12 mouse cellular contexts compared by ENCODE assay signal in genomic region chr1:170502491-170503276, GRCm38 (mm10).
DNase-seq lines count a peak whose midpoint lies in the region; ATAC-seq and TF ChIP-seq lines count a peak whose summit lies in the region.
"Had no signal": no experiment of that assay in that cellular context is flagged by ENCODE, and none has a peak within 500 bp of the region (broad histone marks: within the 10 kb centered on the region; RNA-seq: fewer than 3 reads in every experiment).

No protein-coding gene starts in this region.

- no peak for TF ChIP-seq CTCF in midbrain, postnatal 0 days (IDR thresholded peaks at IDR 0.05)

- 22% methylated on average over 11 of the region's 11 CpGs for WGBS in heart, embryonic 12.5 days
- 40% methylated on average over 11 of the region's 11 CpGs for WGBS in midbrain, embryonic 10.5 days
- 31% methylated on average over 11 of the region's 11 CpGs for WGBS in midbrain, postnatal 0 days
- WGBS in hindbrain, embryonic 11.5 days: 32% methylated on average over 11 of the region's 11 CpGs
- WGBS in neural tube, embryonic 13.5 days: 23% methylated on average over 11 of the region's 11 CpGs

- peaks cover 81% of the 10 kb centered on the region for H3K4me1 ChIP-seq in heart, embryonic 12.5 days (replicated peaks)
- peaks cover 39% of the 10 kb centered on the region for H3K4me1 ChIP-seq in midbrain, embryonic 10.5 days
- peaks cover 3% of the 10 kb centered on the region; the same call in 1 of the 2 replicates for H3K4me1 ChIP-seq in midbrain, postnatal 0 days (ENCODE audit: insufficient read depth, low read length)
- peaks cover 8% of the 10 kb centered on the region for H3K4me1 ChIP-seq in hindbrain, embryonic 11.5 days (replicated peaks; ENCODE audit: control insufficient read depth, insufficient read depth, low read length)
- peaks cover 52% of the 10 kb centered on the region for H3K4me1 ChIP-seq in neural tube, embryonic 13.5 days (replicated peaks)

- H3K4me2 ChIP-seq in heart, embryonic 12.5 days: no peak overlapping the region
- no peak overlapping the region for H3K4me2 ChIP-seq in midbrain, postnatal 0 days (ENCODE audit: low read depth, low read length, poor library complexity, severe bottlenecking)
- no peak overlapping the region for H3K4me2 ChIP-seq in hindbrain, embryonic 11.5 days (replicated peaks; ENCODE audit: low read depth, low read length)
- no peak overlapping the region for H3K4me2 ChIP-seq in neural tube, embryonic 13.5 days
- H3K4me2 ChIP-seq: embryonic facial prominence, embryonic 12.5 days; liver, embryonic 11.5 days had no signal

- intact Hi-C loops in heart, postnatal 25 days (cut with DNase I): no loop called here

- H3K36me3 ChIP-seq in heart, embryonic 12.5 days: no peaks in the 10 kb centered on the region
- no peaks in the 10 kb centered on the region for H3K36me3 ChIP-seq in midbrain, embryonic 10.5 days
- H3K36me3 ChIP-seq in midbrain, postnatal 0 days (ENCODE audit: insufficient read depth, low read length): no peaks in the 10 kb centered on the region
- no peaks in the 10 kb centered on the region for H3K36me3 ChIP-seq in hindbrain, embryonic 11.5 days (ENCODE audit: control insufficient read depth, insufficient read depth, low read length)
- H3K36me3 ChIP-seq in neural tube, embryonic 13.5 days: no peaks in the 10 kb centered on the region
- H3K36me3 ChIP-seq: embryonic facial prominence, embryonic 12.5 days had no signal

- DNase-seq in heart, postnatal 25 days (ENCODE audit: low spot score): no peak
- DNase-seq in midbrain, embryonic 10.5 days (ENCODE audit: low spot score): no peak
- no peak for DNase-seq in midbrain, postnatal 0 days (ENCODE audit: low spot score)
- DNase-seq in hindbrain, embryonic 11.5 days (ENCODE audit: low spot score): no peak
- DNase-seq in urinary bladder, adult 18-20 months (ENCODE audit: low spot score in 2 of 2): no peak
- no peak for DNase-seq in gastrocnemius, adult 18-20 months (ENCODE audit: low spot score)
- DNase-seq: gastrocnemius, postnatal 10 days; right cerebral cortex, postnatal 25 days had no signal

- peak overlapping the region; percentile 24; the same call in 1 of the 2 replicates for H3K9ac ChIP-seq in heart, embryonic 12.5 days
- no peak overlapping the region for H3K9ac ChIP-seq in midbrain, postnatal 0 days (replicated peaks; ENCODE audit: low read length, poor library complexity, severe bottlenecking)
- no peak overlapping the region for H3K9ac ChIP-seq in hindbrain, embryonic 11.5 days (ENCODE audit: low read depth, low read length)
- peak overlapping the region; percentile 2 for H3K9ac ChIP-seq in neural tube, embryonic 13.5 days
- H3K9ac ChIP-seq: embryonic facial prominence, embryonic 12.5 days had no signal

- peak overlapping the region; percentile 64 for H3K27ac ChIP-seq in heart, embryonic 12.5 days (ENCODE audit: poor library complexity, severe bottlenecking)
- peak overlapping the region; percentile 61 for H3K27ac ChIP-seq in midbrain, embryonic 10.5 days (replicated peaks)
- H3K27ac ChIP-seq in midbrain, postnatal 0 days (ENCODE audit: low read depth, low read length): no peak overlapping the region
- H3K27ac ChIP-seq in hindbrain, embryonic 11.5 days (ENCODE audit: low read depth, low read length): no peak overlapping the region
- peak overlapping the region; percentile 68 for H3K27ac ChIP-seq in neural tube, embryonic 13.5 days (replicated peaks)
- H3K27ac ChIP-seq: embryonic facial prominence, embryonic 12.5 days had no signal

- H3K27me3 ChIP-seq in heart, embryonic 12.5 days (replicated peaks): no peaks in the 10 kb centered on the region
- H3K27me3 ChIP-seq in midbrain, embryonic 10.5 days (ENCODE audit: low read depth, poor library complexity, severe bottlenecking): no peaks in the 10 kb centered on the region
- no peaks in the 10 kb centered on the region for H3K27me3 ChIP-seq in midbrain, postnatal 0 days (ENCODE audit: insufficient read depth, low read length)
- H3K27me3 ChIP-seq in hindbrain, embryonic 11.5 days (ENCODE audit: control insufficient read depth, insufficient read depth, low read length): no peaks in the 10 kb centered on the region
- no peaks in the 10 kb centered on the region for H3K27me3 ChIP-seq in neural tube, embryonic 13.5 days
- H3K27me3 ChIP-seq: embryonic facial prominence, embryonic 12.5 days had no signal

- H3K9me3 ChIP-seq in heart, embryonic 12.5 days (replicated peaks): no peaks in the 10 kb centered on the region
- H3K9me3 ChIP-seq in midbrain, embryonic 10.5 days (replicated peaks): no peaks in the 10 kb centered on the region
- no peaks in the 10 kb centered on the region for H3K9me3 ChIP-seq in midbrain, postnatal 0 days (ENCODE audit: low read length)
- no peaks in the 10 kb centered on the region for H3K9me3 ChIP-seq in hindbrain, embryonic 11.5 days (ENCODE audit: control insufficient read depth, low read length)
- no peaks in the 10 kb centered on the region for H3K9me3 ChIP-seq in neural tube, embryonic 13.5 days
- H3K9me3 ChIP-seq: embryonic facial prominence, embryonic 12.5 days had no signal

- H3K4me3 ChIP-seq in heart, embryonic 12.5 days: no peak overlapping the region
- H3K4me3 ChIP-seq in midbrain, embryonic 10.5 days: no peak overlapping the region
- no peak overlapping the region for H3K4me3 ChIP-seq in midbrain, postnatal 0 days (ENCODE audit: low read depth, low read length)
- no peak overlapping the region for H3K4me3 ChIP-seq in hindbrain, embryonic 11.5 days (ENCODE audit: low read depth, low read length)
- no peak overlapping the region for H3K4me3 ChIP-seq in neural tube, embryonic 13.5 days
- H3K4me3 ChIP-seq: embryonic facial prominence, embryonic 12.5 days had no signal

- ATAC-seq in heart, embryonic 12.5 days (ENCODE audit: insufficient number of reproducible peaks, low FRiP score): no peak
- no peak for ATAC-seq in midbrain, postnatal 0 days (ENCODE audit: low FRiP score)
- ATAC-seq in hindbrain, embryonic 11.5 days (ENCODE audit: low FRiP score): peak; percentile 46; the same call in 1 of the 2 replicates
- peak; percentile 60; the same call in 1 of the 2 replicates for ATAC-seq in neural tube, embryonic 13.5 days (ENCODE audit: low read depth)

Comparison
In these comparisons a context has a peak if more than half of its experiments do, and no peak if none do; other contexts are left out.
1. H3K27ac ChIP-seq: peak in heart, embryonic 12.5 days (single experiment), midbrain, embryonic 10.5 days (single experiment) and neural tube, embryonic 13.5 days (single experiment); none in midbrain, postnatal 0 days (single experiment) and hindbrain, embryonic 11.5 days (single experiment).
2. ATAC-seq: peak in hindbrain, embryonic 11.5 days (single experiment) and neural tube, embryonic 13.5 days (single experiment); none in heart, embryonic 12.5 days (single experiment) and midbrain, postnatal 0 days (single experiment).
3. H3K9ac ChIP-seq: peak in heart, embryonic 12.5 days (single experiment) and neural tube, embryonic 13.5 days (single experiment); none in midbrain, postnatal 0 days (single experiment) and hindbrain, embryonic 11.5 days (single experiment).